Mouse (Mus musculus) olfactory bulb, adult 2 months (tissue): ENCODE data around the gene Szt2.

Source experiments
- CTCF ChIP-seq: fragments of 200-500 bp; IDR thresholded peaks from 2 replicates; pipeline ENCODE4 v1.5.1; 2012; ENCODE audit warnings: low read depth, mild to moderate bottlenecking, low read length, moderate library complexity; ENCODE audit not compliant: insufficient read depth
- POLR2A ChIP-seq: fragments of 200-500 bp; IDR thresholded peaks from 2 replicates; pipeline ENCODE4 v1.6.1; 2012; ENCODE audit warnings: mild to moderate bottlenecking, low read depth, low read length, moderate library complexity; ENCODE audit not compliant: insufficient read depth

GRCm38 (mm10) chr4:118331777-118332176 lies 77.3 kb downstream of the Szt2 start:
- TF ChIP-seq CTCF (no peak), POLR2A (no peak)
